Mouse (Mus musculus) erythroblast, embryonic 14.5 days (primary cell): Measurements from ENCODE around the gene Gpx7. TPM values are rescaled to one million over a fixed set of nuclear protein-coding genes. Genes with fewer than 3 reads are reported as not detected.

Source experiments
- H3K27me3 ChIP-seq: 2 replicates; pipeline ENCODE4 v1.6.1; 2012; ENCODE audit warnings: inconsistent platforms; ENCODE audit not compliant: control insufficient read depth
- H3K36me3 ChIP-seq: 2 replicates; pipeline ENCODE4 v1.6.1; 2012; ENCODE audit warnings: mild to moderate bottlenecking, inconsistent platforms; ENCODE audit not compliant: control insufficient read depth
- H3K4me1 ChIP-seq: 2 replicates; pipeline ENCODE4 v1.6.1; 2012; ENCODE audit warnings: inconsistent platforms; ENCODE audit not compliant: control insufficient read depth
- H3K4me3 ChIP-seq: replicated peaks from 2 replicates; pipeline ENCODE3; 2012; ENCODE audit warnings: moderate library complexity, mild to moderate bottlenecking, inconsistent platforms
- H3K9me3 ChIP-seq: 2 replicates; pipeline ENCODE4 v1.6.1; 2012; ENCODE audit warnings: low read length, inconsistent platforms, mixed read lengths; ENCODE audit not compliant: control insufficient read depth
- GATA1 ChIP-seq: IDR thresholded peaks from 2 replicates; pipeline ENCODE4 v1.6.1; 2012; ENCODE audit warnings: low read length, inconsistent platforms, mixed read lengths
- TAL1 ChIP-seq: IDR thresholded peaks from 3 replicates; pipeline ENCODE4 v1.6.1; 2012; ENCODE audit warnings: low read length, inconsistent platforms, mixed read lengths
- polyA plus RNA-seq: library from polyadenylated mRNA; stranded (reverse); fragments of >175 nt; gene quantifications from 2 replicates; pipeline ENCODE4 v1.2.3, GENCODE M21; 2012

Gene Gpx7
- polyA plus RNA-seq, 1 experiment, result not detected

- Histone ChIP-seq H3K27me3 (peaks cover 31% of the 10 kb centered on the region), H3K9me3 (no peaks in the 10 kb centered on the region), H3K4me1 (no peaks in the 10 kb centered on the region), H3K36me3 (no peaks in the 10 kb centered on the region), H3K4me3 (no peak overlapping the region)
- no peak for TF ChIP-seq TAL1
- TF ChIP-seq GATA1, result no peak
Measured at GRCm38 (mm10) chr4:108403861-108404635, 2.7 kb downstream of the Gpx7 start.

- Histone ChIP-seq H3K9me3 (no peaks in the 10 kb centered on the region), H3K4me3 (no peak overlapping the region), H3K4me1 (no peaks in the 10 kb centered on the region), H3K27me3 (peaks cover 7% of the 10 kb centered on the region; the same call in 1 of the 2 replicates), H3K36me3 (no peaks in the 10 kb centered on the region)
- no peak for TF ChIP-seq TAL1
- TF ChIP-seq GATA1, result no peak
Measured at GRCm38 (mm10) chr4:108400395-108400794, 6.4 kb downstream of the Gpx7 start.

- Histone ChIP-seq H3K4me1 (peaks cover 2% of the 10 kb centered on the region; the same call in 1 of the 2 replicates), H3K9me3 (no peaks in the 10 kb centered on the region), H3K4me3 (no peak overlapping the region), H3K27me3 (no peaks in the 10 kb centered on the region), H3K36me3 (no peaks in the 10 kb centered on the region)
- TF ChIP-seq TAL1 (no peak), GATA1 (no peak)
Measured at GRCm38 (mm10) chr4:108394236-108394635, 12.5 kb downstream of the Gpx7 start.

- Histone ChIP-seq H3K4me3 (no peak overlapping the region), H3K36me3 (no peaks in the 10 kb centered on the region), H3K27me3 (peaks cover 6% of the 10 kb centered on the region), H3K9me3 (no peaks in the 10 kb centered on the region), H3K4me1 (peaks cover 3% of the 10 kb centered on the region)
- TF ChIP-seq GATA1, result no peak
- TF ChIP-seq TAL1, result no peak
Measured at GRCm38 (mm10) chr4:108392558-108392957, 14.2 kb downstream of the Gpx7 start.

- Histone ChIP-seq H3K36me3 (no peaks in the 10 kb centered on the region), H3K27me3 (peaks cover 20% of the 10 kb centered on the region), H3K4me3 (no peak overlapping the region), H3K4me1 (peaks cover 4% of the 10 kb centered on the region), H3K9me3 (no peaks in the 10 kb centered on the region)
- no peak for TF ChIP-seq GATA1
- TF ChIP-seq TAL1, result no peak
Measured at GRCm38 (mm10) chr4:108391124-108391523, 15.6 kb downstream of the Gpx7 start.

GRCm38 (mm10) chr4:108388741-108389140 lies 18.0 kb downstream of the Gpx7 start:
- Histone ChIP-seq H3K27me3 (peaks cover 43% of the 10 kb centered on the region), H3K9me3 (no peaks in the 10 kb centered on the region), H3K36me3 (no peaks in the 10 kb centered on the region), H3K4me1 (peaks cover 4% of the 10 kb centered on the region), H3K4me3 (no peak overlapping the region)
- TF ChIP-seq TAL1, result no peak
- TF ChIP-seq GATA1, result no peak

GRCm38 (mm10) chr4:108387681-108388253 lies 19.0 kb downstream of the Gpx7 start:
- TF ChIP-seq GATA1 (no peak), TAL1 (no peak)
- H3K4me3 ChIP-seq, result peak overlapping the region; percentile 28
- no peaks in the 10 kb centered on the region for H3K9me3 ChIP-seq
- peaks cover 53% of the 10 kb centered on the region for H3K27me3 ChIP-seq
- H3K4me1 ChIP-seq, result peaks cover 4% of the 10 kb centered on the region
- no peaks in the 10 kb centered on the region for H3K36me3 ChIP-seq

- H3K4me3 ChIP-seq, result no peak overlapping the region
- H3K27me3 ChIP-seq, result peaks cover 59% of the 10 kb centered on the region
- H3K9me3 ChIP-seq, result no peaks in the 10 kb centered on the region
- peaks cover 3% of the 10 kb centered on the region for H3K4me1 ChIP-seq
- H3K36me3 ChIP-seq, result no peaks in the 10 kb centered on the region
- TF ChIP-seq TAL1 (no peak), GATA1 (no peak)
Measured at GRCm38 (mm10) chr4:108387106-108387505, 19.7 kb downstream of the Gpx7 start.

- Histone ChIP-seq H3K9me3 (no peaks in the 10 kb centered on the region), H3K4me1 (peaks cover 3% of the 10 kb centered on the region), H3K36me3 (no peaks in the 10 kb centered on the region), H3K4me3 (no peak overlapping the region), H3K27me3 (peaks cover 69% of the 10 kb centered on the region)
- TF ChIP-seq GATA1 (no peak), TAL1 (no peak)
Measured at GRCm38 (mm10) chr4:108386087-108386486, 20.7 kb downstream of the Gpx7 start.
